Mouse (Mus musculus): ENCODE results near the gene Bcorl1. TPM values are rescaled to one million over a fixed set of nuclear protein-coding genes. Genes with fewer than 3 reads are reported as not detected.
"Not testable (repeated sequence)": the region's sequence is repeated elsewhere in the genome, so short reads cannot be mapped to it uniquely, and the experiment has no call there.

The Bcorl1 gene
- polyA plus RNA-seq, 1 experiment from 2014 or later: 20.1 TPM

- Histone ChIP-seq H3K4me3 (ENCODE audit: inconsistent target) (no peak overlapping the region), H3K36me3 (ENCODE audit: inconsistent target) (peaks cover 18% of the 10 kb centered on the region; the same call in 1 of the 2 replicates), H3K27ac (no peak overlapping the region), H3K79me2 (ENCODE audit: inconsistent target) (peaks cover 28% of the 10 kb centered on the region)
- 83% methylated on average over 2 of the region's 2 CpGs for WGBS (ENCODE audit: missing documents)
These were observed 77.3 kb downstream of the Bcorl1 start for GRCm38 (mm10) chrX:48418417-48418816.

GRCm38 (mm10) chrX:48422986-48423385 is 81.8 kb downstream of the Bcorl1 start:
- WGBS (ENCODE audit: missing documents): 48% methylated on average over 4 of the region's 4 CpGs
- peaks cover 60% of the 10 kb centered on the region for H3K79me2 ChIP-seq (ENCODE audit: inconsistent target)
- no peaks in the 10 kb centered on the region for H3K36me3 ChIP-seq (ENCODE audit: inconsistent target)
- H3K27ac ChIP-seq: peak overlapping the region; percentile 82; the same call in 1 of the 2 replicates
- no peak overlapping the region for H3K4me3 ChIP-seq (ENCODE audit: inconsistent target)

GRCm38 (mm10) chrX:48423671-48424070 is 82.5 kb downstream of the Bcorl1 start:
- H3K4me3 ChIP-seq (ENCODE audit: inconsistent target): no peak overlapping the region
- no peaks in the 10 kb centered on the region for H3K36me3 ChIP-seq (ENCODE audit: inconsistent target)
- 33% methylated on average over 1 of the region's 1 CpGs for WGBS (ENCODE audit: missing documents)
- peak overlapping the region; percentile 82 for H3K27ac ChIP-seq
- peaks cover 66% of the 10 kb centered on the region for H3K79me2 ChIP-seq (ENCODE audit: inconsistent target)

DNA sequence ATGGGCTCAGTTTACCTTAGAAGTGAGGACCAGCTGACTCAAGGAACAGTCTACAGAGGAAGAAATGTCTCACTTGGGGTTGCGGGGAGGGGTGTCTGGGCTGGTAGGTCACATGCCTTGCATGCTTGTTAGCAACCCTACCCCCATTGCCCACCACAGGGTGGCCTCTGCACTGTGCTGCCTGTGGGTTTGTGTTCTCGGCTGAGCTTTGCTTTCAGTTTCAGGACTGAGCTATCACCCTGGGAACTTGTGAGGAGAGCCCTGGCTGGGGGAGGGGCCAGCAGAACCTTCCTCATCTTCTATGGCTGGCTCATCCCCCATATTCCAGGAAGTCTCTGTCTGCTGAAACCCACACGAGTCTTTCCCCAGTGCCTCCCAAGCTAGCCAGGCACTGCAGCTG is 83.4 kb downstream of the Bcorl1 start:
- Histone ChIP-seq H3K36me3 (ENCODE audit: inconsistent target) (no peaks in the 10 kb centered on the region), H3K4me3 (ENCODE audit: inconsistent target) (peak overlapping the region; percentile 18; the same call in 1 of the 2 replicates), H3K27ac (peak overlapping the region; percentile 82), H3K79me2 (ENCODE audit: inconsistent target) (peaks cover 75% of the 10 kb centered on the region)
- WGBS (ENCODE audit: missing documents): 0% methylated on average over 2 of the region's 3 CpGs

DNA sequence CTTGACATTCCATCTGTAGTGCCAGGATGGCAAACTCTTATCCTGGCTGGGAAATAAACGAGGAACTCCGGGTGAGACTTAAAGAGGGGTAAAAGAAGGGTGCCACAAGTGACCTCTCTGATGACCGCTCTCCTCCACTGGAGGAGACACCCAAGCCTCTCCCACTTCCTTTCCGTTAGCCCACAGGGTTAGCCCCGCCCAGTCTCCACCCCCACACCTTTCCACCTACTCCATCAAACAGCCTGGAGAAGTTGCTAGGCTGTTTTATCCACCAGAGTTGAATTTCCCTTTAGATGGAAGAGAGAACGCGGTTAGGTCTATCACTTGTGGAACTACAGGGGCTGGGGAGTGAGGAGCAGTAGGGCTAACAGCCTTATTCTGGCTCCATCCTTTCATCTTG is 84.1 kb downstream of the Bcorl1 start:
- H3K79me2 ChIP-seq (ENCODE audit: inconsistent target): peaks cover 80% of the 10 kb centered on the region
- no peaks in the 10 kb centered on the region for H3K36me3 ChIP-seq (ENCODE audit: inconsistent target)
- peak overlapping the region; percentile 18; the same call in 1 of the 2 replicates for H3K4me3 ChIP-seq (ENCODE audit: inconsistent target)
- WGBS (ENCODE audit: missing documents): 43% methylated on average over 7 of the region's 7 CpGs
- peak overlapping the region; percentile 82 for H3K27ac ChIP-seq

GRCm38 (mm10) chrX:48428241-48428640 is 87.1 kb downstream of the Bcorl1 start:
- H3K79me2 ChIP-seq (ENCODE audit: inconsistent target): peaks cover 83% of the 10 kb centered on the region
- no peaks in the 10 kb centered on the region for H3K36me3 ChIP-seq (ENCODE audit: inconsistent target)
- no peak overlapping the region for H3K4me3 ChIP-seq (ENCODE audit: inconsistent target)
- 36% methylated on average over 5 of the region's 6 CpGs for WGBS (ENCODE audit: missing documents)
- H3K27ac ChIP-seq: peak overlapping the region; percentile 37

DNA sequence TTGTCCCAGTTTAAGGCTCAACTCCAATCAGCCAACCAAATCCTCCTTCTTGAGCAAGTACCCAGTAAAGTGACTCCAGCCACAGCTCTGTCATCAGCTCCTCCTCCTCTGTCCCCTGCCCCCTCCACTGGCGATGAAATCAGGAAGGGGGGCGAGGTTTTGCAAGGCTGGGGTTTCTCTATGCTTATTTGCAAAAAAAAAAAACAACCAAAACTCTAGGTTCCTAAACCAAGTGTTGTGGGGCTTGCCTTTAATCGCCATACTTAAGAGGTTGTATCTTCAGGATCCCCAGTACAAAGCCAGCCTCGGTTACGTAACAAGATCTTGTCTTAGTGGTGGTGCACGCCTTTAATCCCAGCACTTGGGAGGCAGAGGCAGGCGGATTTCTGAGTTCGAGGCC is 87.5 kb downstream of the Bcorl1 start:
- WGBS (ENCODE audit: missing documents): 25% methylated on average over 7 of the region's 8 CpGs
- Histone ChIP-seq H3K4me3 (ENCODE audit: inconsistent target) (no peak overlapping the region), H3K36me3 (ENCODE audit: inconsistent target) (no peaks in the 10 kb centered on the region), H3K79me2 (ENCODE audit: inconsistent target) (peaks cover 87% of the 10 kb centered on the region), H3K27ac (peak overlapping the region; percentile 37)

DNA sequence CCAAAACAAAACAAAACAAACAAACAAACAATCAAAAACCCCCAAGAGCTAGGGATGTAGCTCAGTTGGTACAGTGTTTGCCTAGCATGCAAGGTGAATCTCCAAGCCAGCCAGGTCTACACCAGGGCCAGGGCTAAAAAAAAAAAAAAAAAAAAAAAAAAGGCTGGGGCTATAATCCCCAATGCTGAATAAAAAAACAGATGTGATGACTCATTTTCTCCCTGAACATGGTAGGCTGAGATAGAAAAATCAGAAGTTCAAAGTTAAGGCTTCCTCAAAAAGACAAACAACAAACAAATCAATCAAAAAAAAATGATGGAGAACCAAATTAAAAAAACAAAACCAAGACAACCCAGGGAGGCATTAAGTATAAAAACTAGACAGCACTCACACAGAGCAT is 87.9 kb downstream of the Bcorl1 start:
- Histone ChIP-seq H3K79me2 (ENCODE audit: inconsistent target) (peaks cover 91% of the 10 kb centered on the region), H3K4me3 (ENCODE audit: inconsistent target) (no peak overlapping the region), H3K27ac (peak overlapping the region; percentile 37)

GRCm38 (mm10) chrX:48429538-48429937 is 88.4 kb downstream of the Bcorl1 start:
- Histone ChIP-seq H3K79me2 (ENCODE audit: inconsistent target) (peaks cover 96% of the 10 kb centered on the region), H3K27ac (peak overlapping the region; percentile 37), H3K4me3 (ENCODE audit: inconsistent target) (no peak overlapping the region), H3K36me3 (ENCODE audit: inconsistent target) (no peaks in the 10 kb centered on the region)
- WGBS (ENCODE audit: missing documents): 15% methylated on average over 6 of the region's 6 CpGs

More for the DNA sequence above, 87.9 kb downstream of the Bcorl1 start:
- no peaks in the 10 kb centered on the region for H3K36me3 ChIP-seq (ENCODE audit: inconsistent target)

- no peaks in the 10 kb centered on the region for H3K36me3 ChIP-seq (ENCODE audit: inconsistent target)
- H3K27ac ChIP-seq: 0 out of 2 replicates have a peak overlapping the region, but pooled peaks have one; percentile 14
- 41% methylated on average over 15 of the region's 15 CpGs for WGBS (ENCODE audit: missing documents)
- peaks cover 99% of the 10 kb centered on the region for H3K79me2 ChIP-seq (ENCODE audit: inconsistent target)
- no peak overlapping the region for H3K4me3 ChIP-seq (ENCODE audit: inconsistent target)
These were observed 91.7 kb downstream of the Bcorl1 start for GRCm38 (mm10) chrX:48432599-48433526.

DNA sequence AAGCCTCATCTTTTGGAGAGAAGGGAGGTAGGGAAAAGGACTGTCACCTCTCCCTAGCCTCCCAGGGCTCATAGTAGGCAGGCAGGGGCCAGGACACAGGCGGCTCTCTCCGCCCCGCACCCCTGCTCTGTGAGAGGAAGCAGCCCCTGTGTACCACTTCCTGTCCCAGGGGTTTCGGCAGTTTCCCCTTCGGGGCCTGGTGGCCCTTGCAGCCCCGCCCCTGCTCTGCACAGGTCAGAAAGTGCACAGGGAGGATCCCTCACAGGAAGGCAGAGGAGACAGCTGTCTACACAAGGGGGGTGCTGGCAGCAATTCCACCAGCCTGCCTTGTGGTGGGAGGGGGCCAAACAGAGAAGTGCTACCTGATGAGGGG is 92.4 kb downstream of the Bcorl1 start:
- 26% methylated on average over 4 of the region's 6 CpGs for WGBS (ENCODE audit: missing documents)
- Histone ChIP-seq H3K27ac (0 out of 2 replicates have a peak overlapping the region, but pooled peaks have one; percentile 14), H3K36me3 (ENCODE audit: inconsistent target) (no peaks in the 10 kb centered on the region), H3K79me2 (ENCODE audit: inconsistent target) (peaks cover 99% of the 10 kb centered on the region), H3K4me3 (ENCODE audit: inconsistent target) (no peak overlapping the region)

DNA sequence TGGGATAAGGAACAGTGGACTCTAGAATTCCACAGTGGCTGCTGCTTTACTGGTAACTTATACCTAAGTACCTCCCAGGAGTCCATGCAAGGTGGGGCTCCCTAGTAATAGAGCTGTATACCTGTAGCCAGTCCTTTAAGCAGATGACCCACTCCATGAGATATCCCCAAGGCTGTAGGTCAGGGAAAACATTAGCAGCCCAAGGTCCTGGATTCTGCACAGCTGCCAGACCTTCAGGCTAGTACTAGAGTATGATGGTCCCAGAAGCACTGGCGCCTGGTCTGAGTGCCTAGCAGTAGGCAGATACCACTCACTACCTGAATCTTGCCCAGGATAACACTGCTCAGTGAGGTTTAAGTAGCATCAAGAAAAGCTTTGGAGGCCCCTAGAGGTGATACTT is 93.1 kb downstream of the Bcorl1 start:
- Histone ChIP-seq H3K4me3 (ENCODE audit: inconsistent target) (no peak overlapping the region), H3K79me2 (ENCODE audit: inconsistent target) (peaks cover 100% of the 10 kb centered on the region), H3K36me3 (ENCODE audit: inconsistent target) (no peaks in the 10 kb centered on the region), H3K27ac (no peak overlapping the region)
- 90% methylated on average over 1 of the region's 1 CpGs for WGBS (ENCODE audit: missing documents)

DNA sequence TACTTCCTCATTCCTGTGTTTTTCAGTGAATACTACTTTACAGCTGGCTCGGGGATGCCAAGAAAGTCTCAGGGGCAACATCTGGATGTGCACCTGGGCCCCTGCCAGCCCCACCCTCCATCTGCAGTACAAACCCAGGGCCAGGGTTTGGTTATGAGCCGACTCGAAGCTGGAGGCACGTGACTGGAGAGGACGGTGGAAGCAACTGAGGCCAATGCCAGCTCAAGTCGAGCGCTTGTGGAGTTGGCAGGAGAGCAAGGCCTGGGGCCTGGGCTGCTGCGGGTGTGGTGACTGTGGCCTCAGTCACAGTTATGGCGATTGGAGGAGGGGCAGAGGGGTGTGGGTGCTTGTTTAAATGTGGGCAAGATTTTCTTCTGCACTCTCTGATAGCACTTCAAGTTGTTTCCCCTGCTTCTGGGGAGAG is 94.3 kb downstream of the Bcorl1 start:
- 41% methylated on average over 8 of the region's 9 CpGs for WGBS (ENCODE audit: missing documents)
- H3K36me3 ChIP-seq (ENCODE audit: inconsistent target): no peaks in the 10 kb centered on the region
- H3K4me3 ChIP-seq (ENCODE audit: inconsistent target): no peak overlapping the region
- peaks cover 100% of the 10 kb centered on the region for H3K79me2 ChIP-seq (ENCODE audit: inconsistent target)
- H3K27ac ChIP-seq: 0 out of 2 replicates have a peak overlapping the region, but pooled peaks have one; percentile 7

GRCm38 (mm10) chrX:48436082-48436481 is 94.9 kb downstream of the Bcorl1 start:
- 0 out of 2 replicates have a peak overlapping the region, but pooled peaks have one; percentile 7 for H3K27ac ChIP-seq
- H3K4me3 ChIP-seq (ENCODE audit: inconsistent target); H3K36me3 ChIP-seq (ENCODE audit: inconsistent target): not testable (repeated sequence)
- H3K79me2 ChIP-seq (ENCODE audit: inconsistent target): peaks cover 100% of the 10 kb centered on the region
- WGBS (ENCODE audit: missing documents): 78% methylated on average over 2 of the region's 7 CpGs

- no peak overlapping the region for H3K27ac ChIP-seq
These were observed 97.9 kb downstream of the Bcorl1 start for GRCm38 (mm10) chrX:48439036-48439435.

More at GRCm38 (mm10) chrX:48439036-48439435, 97.9 kb downstream of the Bcorl1 start:
- Histone ChIP-seq H3K36me3 (ENCODE audit: inconsistent target) (no peaks in the 10 kb centered on the region), H3K79me2 (ENCODE audit: inconsistent target) (peaks cover 100% of the 10 kb centered on the region), H3K4me3 (ENCODE audit: inconsistent target) (no peak overlapping the region)
- WGBS (ENCODE audit: missing documents): 36% methylated on average over 4 of the region's 4 CpGs

Data from macrophage (primary cell).